Mouse (Mus musculus) adrenal gland, adult 2 months (tissue): ENCODE data around the gene Clasp1. TPM values are rescaled to one million over a fixed set of nuclear protein-coding genes. Genes with fewer than 3 reads are reported as not detected.
"Not testable (repeated sequence)": the region's sequence is repeated elsewhere in the genome, so short reads cannot be mapped to it uniquely, and the experiment has no call there.

Source experiments
- DNase-seq: peaks from one replicate; pipeline ENCODE4 v3.0.0; 2021
- polyA plus RNA-seq: library from polyadenylated mRNA; depleted of rRNA; stranded (reverse); fragments of >200 nt; gene quantifications from 2 replicates; pipeline ENCODE4 v1.2.3, GENCODE M21; 2012
- total RNA-seq, 2 experiments: library from RNA; stranded (reverse); gene quantifications; 2 replicates each; pipeline ENCODE4 v1.2.3; 2021

Clasp1 gene
- total and polyA plus RNA-seq, 3 experiments, result 14.9 to 42.9 (median 36.0) TPM

GRCm38 (mm10) chr1:118581179-118581578, 192.3 kb downstream of the Clasp1 start:
- no peak for DNase-seq

DNA sequence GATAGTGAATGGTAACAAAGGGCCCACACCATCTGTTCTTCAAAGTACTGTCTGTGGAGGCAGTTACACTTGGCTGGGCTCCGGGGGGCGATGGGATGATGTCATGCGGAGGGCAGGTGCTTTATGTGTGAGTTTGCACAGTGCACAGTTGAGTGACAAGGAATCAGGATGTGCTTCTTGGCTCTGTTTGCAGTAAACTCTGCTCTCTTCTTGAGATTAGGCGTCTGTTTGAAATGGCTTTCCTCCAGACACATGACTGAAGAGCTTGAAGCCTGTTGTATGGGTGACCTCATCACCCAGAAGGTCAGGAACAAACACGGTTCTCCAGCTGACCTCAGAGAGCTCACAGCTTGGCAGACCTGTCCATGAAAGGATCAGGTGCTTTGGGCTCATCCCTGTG, 200.9 kb downstream of the Clasp1 start:
- DNase-seq, result peak; percentile 13

- DNase-seq, result no peak
Measured at GRCm38 (mm10) chr1:118592933-118593332, 204.1 kb downstream of the Clasp1 start.

DNA sequence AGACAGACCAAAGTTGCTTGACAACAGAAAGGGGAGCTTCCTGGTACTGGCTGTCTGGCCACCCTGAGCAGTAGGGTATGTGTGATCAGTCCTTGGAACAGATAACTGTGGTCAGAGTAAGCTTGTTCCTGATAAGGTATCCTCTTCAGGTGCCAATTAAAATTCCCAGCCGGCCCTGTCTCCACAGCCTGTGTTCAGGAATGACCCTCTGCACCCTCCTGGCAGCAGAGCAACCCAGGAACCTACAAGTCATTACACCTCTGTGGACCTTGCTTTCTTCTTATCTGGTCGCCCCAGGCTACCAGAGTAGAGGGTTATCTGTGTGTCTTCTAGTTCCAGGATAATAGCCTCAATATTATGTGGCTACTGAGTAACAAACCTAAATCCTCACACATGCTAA, 206.5 kb downstream of the Clasp1 start:
- DNase-seq, result no peak

DNA sequence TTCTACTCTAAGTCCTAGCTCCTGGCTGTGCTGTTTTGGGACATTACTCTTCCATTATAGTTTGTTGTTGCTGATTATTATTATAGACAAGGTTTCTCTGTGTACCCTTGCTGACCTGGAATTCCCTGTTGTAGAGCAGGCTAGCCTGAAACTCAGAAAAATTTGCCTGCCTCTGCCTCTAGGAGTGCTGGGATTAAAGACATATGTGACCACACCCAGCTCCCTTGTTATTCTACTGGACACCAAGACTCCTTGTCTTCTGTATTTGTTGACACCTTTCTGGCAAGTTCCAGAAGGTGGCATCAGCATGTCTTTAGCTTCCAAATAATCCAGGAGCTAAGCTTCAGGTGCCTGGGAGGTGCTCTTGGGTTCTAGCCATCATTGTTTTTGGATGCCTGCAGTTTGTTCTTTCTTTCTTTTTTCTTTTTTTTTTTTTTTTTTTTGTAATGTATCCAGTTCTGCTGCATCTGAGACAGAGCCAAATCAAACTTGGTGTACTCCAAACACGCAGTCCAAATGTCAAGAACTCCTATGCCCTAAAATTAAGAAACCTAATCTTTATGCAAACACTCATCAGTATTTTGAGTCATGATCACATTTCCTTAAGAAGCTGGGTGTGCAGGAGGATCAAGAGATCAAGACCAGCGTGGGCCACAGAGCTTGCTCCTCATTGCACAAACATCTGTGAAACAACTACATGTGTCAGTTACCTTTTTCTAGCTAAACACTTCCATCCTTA, 208.8 kb downstream of the Clasp1 start:
- DNase-seq, result no peak

- no peak for DNase-seq
Measured at GRCm38 (mm10) chr1:118598339-118598738, 209.5 kb downstream of the Clasp1 start.

DNA sequence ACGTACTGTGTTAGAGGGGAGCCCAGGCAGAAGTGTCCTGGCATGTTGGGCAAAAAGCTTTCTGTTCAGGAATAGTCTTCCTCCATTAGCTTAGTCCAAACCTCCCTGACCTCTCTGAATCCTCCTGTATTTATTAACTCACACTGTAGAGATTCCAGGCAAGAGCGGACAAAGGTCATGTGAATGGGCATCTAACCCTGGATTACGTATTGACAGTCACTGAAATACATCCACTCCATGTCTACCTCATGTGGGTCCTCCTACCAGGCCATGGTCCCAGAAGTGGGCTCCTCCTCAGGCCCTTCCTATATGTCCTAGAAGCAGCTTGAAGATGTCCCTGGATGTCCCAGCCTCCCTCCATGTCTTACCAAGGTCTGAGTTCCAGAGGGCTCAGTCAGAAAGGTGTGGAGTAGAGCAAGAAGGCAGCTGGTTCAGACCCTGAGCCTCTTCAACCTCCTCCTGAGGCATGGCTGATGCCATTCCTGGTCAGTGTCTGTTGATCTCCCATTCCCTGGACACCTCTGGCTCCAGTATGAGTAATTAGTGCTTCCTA, 224.8 kb downstream of the Clasp1 start:
- no peak for DNase-seq

GRCm38 (mm10) chr1:118621055-118621454, 232.2 kb downstream of the Clasp1 start:
- DNase-seq, result not testable (repeated sequence)

GRCm38 (mm10) chr1:118622857-118623256, 234.0 kb downstream of the Clasp1 start:
- no peak for DNase-seq

DNA sequence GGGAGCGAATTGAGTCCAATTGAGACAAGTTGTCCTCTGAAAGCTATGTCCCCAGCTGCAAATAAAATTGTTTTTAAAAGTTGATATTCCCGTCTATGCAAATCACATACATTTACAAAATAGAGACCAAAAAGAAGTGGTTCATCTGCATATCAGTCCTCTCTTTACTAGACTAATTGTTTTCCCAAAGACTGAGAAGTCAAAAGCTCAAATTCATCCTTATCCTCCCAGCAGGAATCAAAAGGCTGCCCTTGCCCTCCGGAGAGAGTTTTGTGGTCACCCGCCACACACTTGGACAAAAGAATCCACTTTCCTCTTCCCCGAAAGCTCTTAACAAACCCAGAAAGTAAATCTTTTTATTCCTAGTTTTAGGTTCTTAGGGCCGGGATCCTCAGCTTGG, 236.6 kb downstream of the Clasp1 start:
- no peak for DNase-seq

DNA sequence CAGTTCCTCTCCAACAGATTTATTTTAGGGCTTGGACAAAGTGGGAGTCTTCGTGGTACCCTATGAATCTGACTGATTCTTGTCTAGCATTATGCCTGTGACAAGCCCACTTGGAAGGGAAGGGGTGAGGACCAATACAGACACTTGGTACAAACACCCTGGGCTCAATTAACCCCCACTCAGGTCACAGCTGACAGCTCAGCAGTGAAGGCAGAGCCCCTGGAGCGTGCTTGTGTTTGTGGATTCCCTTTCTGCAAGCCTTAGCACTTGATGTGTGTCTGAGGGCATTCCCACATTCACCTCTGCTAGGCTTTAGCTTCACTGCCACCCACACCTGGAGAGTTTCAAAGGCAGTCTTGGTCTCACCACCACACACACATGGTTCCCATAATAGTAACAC, 237.1 kb downstream of the Clasp1 start:
- no peak for DNase-seq

DNA sequence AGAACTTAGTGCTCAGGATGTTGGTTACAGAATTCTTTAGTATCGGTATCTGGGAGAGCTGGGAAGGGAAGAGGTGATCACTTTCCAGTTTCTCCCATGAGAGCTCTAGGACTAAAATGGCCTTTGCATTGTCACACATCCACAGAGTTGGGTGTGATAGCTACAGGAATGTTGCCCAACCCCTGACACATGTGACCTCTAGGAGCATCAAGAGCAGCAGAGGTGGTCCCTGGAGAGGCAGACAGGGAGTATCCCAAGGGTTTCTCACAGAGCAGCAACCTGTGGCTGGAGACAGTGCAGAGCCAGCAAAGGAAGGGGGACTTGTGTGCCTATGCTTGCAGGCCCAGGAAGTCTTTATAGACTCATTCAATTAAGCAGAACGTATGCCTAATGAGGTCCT, 237.6 kb downstream of the Clasp1 start:
- DNase-seq, result no peak

GRCm38 (mm10) chr1:118627781-118628464, 239.1 kb downstream of the Clasp1 start, which contains the start of gene Tfcp2l1:
Gene Tfcp2l1, plus strand, starts transcription at chr1:118627945.
- DNase-seq, result peak; percentile 84

DNA sequence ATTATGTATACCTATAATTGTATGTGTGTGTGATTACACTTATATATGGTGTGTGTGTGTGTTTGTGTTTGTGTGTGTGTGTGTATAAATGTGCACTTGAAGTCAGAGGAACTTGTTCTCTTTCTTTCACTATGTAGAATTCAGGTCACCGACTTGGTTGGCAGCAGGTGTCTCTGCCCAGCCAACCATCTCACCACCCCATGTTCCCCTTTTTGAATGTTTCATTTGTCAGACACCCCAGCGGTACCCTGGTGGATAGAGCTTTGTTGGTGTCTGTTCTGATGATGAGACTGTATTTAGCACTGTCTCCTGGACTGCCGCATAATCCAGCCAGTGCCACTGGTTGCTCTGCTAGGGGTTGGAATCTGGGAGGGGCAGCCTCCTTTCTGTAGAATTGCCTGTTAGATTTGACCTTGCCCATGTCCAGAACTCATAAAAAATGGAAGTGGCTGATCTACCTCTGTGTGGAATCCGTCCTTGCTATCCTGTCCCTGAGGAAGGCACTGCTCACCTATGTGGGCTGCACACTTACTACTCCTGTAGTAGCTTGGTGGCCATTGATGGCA, 244.6 kb downstream of the Clasp1 start:
- no peak for DNase-seq

DNA sequence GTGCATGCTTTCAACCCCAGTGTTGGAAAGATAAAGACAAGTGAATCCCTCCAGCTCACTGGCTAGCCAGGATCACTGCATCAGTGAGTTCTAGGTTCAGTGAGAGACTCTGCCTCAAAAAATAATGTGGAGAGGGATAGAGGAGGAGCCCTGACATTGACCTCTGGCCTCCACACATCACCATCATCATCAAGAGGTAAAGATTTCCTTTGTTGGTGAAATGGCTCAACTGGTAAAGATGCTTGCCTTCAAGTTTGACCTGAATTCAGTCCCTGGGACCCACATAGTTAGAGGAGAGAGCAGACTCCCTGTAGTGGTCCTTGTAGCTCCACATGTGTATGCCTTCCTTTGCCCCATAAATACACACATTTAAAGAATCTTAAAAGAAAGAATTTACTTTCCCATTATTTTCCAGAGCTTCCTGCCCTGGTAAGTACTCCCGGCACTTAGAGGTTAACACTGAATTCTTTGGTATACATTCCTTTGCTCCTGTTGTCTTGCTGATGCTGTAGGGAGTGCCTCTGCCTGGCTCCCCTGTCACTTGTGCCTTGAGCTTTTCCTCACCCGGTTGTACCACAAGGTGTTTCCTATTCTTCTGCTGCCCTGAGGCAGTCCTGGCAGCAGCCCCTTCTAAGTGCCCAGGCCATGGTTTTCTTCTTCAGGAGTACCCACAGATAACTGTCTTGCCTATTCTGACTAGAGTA, 253.6 kb downstream of the Clasp1 start:
- no peak for DNase-seq

GRCm38 (mm10) chr1:118643138-118643979, 254.5 kb downstream of the Clasp1 start:
- DNase-seq, result peak; percentile 25

DNA sequence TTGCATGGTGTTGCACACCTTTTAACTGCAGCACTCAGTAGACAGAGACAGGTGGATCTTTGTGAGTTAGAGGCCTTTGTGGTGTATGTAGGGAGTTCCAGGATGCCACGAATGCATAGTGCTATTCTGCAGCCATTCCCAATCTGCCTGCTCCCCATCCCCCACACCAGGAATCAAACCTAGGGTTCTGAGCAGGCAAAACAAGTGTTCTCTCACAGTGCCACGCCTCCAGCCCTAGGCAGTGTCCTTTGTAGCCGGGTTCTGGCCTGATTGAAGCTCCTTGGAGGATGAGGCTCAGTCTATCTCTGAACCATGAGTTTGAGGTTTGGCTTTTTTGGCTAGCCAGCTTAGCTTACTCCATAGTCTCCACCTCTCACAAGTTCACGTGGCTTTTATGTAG, 256.8 kb downstream of the Clasp1 start:
- no peak for DNase-seq

DNA sequence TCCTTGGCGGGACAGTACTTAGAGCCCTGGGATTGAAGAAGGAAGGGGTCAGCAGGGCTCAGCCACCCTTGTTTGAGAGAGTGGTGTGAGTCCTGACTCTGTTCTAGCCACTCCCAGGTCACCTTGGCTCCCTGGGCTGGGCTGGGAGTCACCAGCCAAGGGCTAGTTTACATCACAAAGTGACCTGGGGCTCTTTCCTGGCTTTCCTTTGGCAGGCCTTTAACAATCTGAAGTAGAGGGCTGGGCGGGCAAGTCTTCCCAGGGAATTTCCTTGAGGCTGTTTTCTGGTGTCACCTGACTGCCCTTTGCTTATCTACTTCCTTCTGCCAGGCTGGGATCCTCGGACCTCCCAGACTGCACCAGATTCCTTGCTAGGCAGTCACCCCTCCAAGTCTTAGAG, 259.2 kb downstream of the Clasp1 start:
- no peak for DNase-seq

DNA sequence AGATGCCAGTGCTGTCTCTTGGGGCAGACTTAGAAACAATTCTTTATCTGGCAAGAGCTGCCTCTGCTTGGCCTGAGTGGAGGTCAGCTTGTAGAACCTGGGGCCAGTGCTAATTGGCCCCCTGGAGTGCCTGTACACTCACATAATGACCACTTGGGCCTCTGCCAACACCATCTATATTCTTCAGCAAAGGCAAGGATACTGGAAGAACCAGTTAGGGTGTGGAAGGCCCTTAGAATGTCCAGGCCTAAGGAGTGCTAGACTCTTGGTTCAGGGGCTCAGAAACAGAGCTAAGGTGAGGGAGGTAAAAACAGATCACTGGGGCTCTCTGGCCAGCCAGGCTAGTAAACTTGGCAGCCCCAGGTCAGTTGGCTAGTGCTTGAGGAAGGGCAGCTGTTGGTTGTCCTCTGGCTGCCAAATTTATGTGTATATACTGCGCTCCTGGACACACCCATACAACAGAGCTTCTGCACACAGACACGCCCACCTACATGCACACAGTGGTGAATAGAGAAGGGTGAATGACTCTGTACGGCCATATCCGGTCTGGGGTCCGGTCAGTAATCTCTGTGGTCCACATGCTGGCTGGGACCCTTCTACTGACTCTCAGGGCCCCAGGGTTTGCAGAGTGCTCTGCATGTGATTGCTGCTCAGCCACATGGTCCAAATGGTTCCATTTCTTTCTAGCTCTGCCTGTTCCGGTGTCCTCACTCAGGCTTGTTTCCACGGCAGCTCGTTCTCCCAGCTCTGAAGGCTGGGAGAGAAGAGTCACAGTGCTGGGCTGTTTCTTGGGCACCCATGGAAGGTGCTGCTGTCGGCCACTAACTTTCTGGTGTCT, 261.3 kb downstream of the Clasp1 start:
- DNase-seq, result no peak

- DNase-seq, result no peak
Measured at GRCm38 (mm10) chr1:118650771-118651080, 261.9 kb downstream of the Clasp1 start.

DNA sequence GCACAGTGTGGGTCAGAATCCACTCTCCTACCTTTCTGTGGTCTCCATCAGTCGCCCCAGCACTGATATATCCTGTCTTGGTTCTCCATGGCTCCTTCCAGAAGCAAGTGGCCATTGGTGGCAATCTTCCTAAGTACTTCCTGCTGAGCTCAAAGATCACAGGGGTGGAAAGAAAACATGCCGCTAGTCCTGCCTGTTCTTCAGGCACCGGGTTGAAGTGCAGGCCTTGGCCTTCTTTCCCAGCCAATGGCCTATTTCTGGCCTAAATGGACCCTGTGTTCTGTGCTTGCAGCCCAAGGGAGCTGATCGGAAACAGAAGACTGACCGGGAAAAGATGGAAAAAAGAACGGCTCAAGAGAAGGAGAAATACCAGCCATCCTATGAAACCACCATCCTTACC, 269.9 kb downstream of the Clasp1 start:
- DNase-seq, result no peak
